Mouse (Mus musculus): ENCODE measurements around the gene 9630041A04Rik. TPM values are rescaled to one million over a fixed set of nuclear protein-coding genes. Genes with fewer than 3 reads are reported as not detected.

Gene 9630041A04Rik
- polyA plus RNA-seq (2017; shearing (Covaris generic)), result not detected

DNA sequence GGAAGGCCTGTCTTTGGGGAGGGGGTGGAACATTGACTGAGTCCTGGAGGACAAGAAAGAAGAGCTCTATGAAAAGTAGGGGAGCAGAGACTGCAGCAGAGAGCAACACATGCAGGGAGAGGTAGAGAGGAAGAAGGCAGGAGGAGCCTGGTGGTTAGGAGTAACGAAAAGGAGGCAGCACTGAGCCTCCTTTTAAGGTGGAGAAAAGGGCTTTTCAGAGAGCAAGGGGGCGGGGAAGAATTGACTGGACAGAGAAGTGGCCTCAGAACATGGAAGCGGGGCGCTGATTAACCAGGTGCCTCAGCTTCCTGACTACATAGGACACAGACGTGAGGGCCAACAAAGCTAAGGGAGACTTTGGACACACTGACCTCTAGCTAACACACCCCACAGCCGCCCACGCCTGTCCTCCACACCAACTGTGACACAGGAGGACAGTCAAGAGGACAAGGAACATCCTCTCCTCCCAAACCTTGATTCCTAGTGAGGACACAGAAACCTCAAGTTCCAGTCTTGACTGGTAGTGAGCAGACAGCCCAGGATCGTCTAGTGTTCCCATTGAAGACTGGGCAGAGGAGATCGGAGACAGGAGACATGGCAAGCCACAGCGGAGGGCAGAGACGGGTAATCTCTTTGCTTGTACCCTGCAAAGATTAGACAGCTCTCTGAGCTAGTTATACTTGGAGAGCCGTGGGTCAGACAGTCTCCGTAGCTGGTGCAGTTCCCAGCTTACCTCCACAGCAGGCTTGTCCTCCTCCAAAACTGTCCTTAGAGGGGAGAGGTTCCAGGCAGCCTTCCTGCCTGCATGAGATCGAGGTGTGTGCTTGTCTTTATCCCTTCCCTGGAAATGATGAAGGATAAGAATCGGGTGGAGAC is at the start of gene 9630041A04Rik:
Gene 9630041A04Rik (plus strand): TSS at position 246 of the 876 bp plus-strand sequence.
- no peak for ATAC-seq

DNA sequence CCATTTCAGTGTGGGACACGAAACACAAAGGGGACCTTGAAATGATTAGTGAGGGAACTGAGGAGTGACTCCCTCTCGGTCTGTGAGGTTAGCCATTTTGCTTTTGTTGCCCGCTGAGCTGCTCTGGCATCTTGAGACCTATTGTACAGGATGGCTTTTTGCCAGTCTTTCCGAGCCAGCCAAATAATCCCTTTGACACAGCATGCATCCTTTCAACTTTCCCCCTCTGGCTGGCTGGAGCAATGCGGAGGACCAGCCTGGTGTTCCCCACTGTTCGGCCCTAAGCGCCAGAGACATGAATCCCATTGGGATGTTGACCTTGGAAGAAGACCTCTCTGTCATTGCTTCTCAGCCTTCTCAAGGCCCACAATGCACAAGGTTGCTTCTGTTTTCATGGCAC is 37.7 kb upstream of the 9630041A04Rik start:
- no peak for ATAC-seq

DNA sequence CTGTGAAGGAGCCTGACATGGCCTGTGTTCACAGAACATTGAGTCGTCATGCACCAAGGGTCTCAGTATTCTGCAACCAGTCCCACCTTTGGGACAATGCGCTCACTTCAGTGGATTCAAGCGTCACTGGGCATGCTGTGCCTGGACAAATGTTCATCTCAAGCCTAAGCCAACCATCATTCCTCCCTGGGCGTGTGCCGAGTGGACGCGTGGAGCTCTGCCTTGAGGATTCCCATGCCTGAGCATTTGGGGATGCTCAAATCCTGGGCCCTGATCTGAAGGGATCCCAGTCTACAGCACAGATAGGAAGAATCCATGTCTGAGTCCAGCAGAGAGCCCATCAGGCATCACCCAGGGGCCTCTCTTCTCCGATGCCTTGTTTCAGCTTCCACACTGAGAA is 36.0 kb upstream of the 9630041A04Rik start:
- no peak for ATAC-seq

DNA sequence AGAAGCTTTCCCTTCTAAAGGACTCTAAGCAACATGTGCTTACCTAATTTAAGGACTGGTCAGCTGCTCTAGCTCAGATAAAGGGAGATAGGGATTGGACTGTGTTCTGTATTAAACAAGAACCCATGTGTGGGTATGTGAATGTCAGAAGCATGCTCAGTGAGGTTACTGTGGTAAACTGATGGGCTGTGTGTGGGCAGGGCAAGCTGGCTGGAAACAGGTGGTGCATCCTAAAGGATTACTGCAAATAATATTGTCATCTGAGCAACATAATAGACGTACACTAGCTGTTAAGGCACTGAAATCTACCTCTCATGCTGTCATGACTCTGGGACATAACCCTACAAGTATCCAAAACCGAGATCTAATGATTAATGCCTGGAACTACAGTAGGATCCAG is 28.0 kb upstream of the 9630041A04Rik start:
- no peak for ATAC-seq

DNA sequence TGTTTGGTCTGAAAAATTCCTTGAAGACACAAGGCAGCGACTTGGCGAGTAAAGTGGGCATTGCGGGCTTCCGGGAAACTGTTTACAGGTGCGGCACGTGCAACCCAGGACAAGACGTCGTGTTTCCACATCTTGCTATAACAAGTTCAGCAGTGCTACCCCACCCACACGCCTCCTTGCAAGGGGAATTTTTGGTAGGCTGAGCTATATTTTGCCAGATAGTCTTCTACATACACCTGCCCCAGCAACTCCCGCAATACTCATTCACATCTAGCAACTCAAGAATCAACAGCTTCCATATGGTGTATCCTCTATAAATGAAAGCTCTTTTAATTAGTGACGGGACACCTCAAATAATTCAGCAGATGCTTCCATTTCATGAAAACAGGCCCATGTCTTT is 20.5 kb upstream of the 9630041A04Rik start:
- no peak for ATAC-seq

DNA sequence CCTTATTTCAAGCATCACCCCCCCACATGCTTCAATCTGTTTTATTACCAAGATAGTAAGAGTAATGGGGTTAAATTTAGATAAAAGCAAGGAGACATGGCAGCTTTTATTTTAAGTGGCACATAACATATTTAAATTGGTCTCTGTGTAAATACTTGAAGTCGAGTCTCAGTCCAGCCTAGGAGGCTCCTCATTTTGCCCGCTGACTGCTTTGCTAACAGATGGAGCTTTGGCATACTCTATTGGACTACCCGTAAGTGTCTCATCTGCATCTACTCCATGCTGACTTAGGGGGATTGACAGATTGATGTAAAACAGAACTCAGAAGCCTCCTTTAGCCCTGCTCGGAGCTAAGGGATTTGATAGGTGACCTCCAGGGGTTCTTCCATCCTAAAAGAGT is 17.7 kb upstream of the 9630041A04Rik start:
- no peak for ATAC-seq

DNA sequence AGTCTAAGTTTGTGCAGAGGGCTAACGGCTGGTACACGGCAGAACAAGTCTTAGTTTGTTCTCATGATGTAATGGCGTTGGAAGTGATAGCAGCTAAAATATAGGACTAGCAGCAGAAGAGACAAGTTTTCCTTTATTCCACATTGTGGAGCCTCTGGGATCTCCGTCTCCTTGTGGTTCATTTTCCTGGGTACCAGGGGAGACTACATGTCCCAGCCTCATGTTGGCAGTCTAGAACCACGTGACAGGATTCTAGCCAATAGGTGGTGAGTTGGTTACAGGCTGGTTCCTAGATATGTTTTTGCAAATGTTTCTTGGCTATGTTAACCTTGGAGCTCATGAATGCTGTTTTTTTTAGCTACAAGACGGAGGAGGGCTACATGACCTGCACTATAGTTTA is 15.9 kb upstream of the 9630041A04Rik start:
- no peak for ATAC-seq

DNA sequence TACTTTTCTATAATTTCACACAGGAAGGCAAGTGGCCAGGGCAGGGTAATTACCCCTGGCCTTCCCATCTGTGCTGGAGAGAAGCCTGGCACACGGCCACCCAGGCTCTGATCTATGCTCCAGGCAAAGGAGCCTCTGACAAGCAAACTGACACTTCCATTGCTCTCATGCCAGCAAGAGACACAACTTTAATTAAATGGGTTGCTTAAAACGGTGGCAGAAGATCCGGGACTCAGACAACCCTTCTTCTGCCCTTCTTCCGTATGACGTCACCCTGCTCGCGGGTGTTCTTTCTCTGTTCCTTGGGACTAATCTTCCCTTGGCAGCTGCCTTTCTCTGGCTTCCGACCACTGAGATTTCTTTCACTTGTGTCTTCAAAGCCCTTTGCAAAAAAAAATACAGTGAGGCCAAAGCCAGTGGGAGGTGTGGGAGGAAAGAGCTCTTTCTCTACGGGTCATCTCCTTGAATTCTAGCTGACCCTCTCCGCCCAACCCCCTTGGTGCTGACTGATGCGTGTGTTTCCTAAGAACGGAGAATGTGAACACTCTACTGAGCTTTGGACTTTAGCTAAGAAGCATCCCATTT is 932 bp downstream of the 9630041A04Rik start:
- no peak for ATAC-seq

DNA sequence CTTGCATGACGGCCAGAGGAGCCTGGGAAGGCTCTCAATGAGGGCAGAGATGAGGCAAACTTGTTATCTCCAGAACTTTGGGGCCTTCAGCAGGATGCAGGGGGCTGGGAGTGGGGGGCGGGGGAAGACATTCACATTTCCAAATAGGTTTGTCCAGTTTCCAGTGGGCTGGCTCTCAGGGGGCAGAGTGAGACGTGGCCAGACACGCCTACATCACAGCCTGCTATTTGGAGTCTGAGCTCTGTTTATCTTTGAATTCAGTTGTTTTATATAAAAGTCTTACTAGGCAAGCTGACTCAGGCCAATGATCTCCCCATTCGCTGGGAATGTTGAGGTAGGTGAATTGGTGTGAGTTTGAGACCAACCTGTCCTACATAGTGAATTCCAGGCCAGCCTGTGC is 1.5 kb downstream of the 9630041A04Rik start:
- no peak for ATAC-seq

DNA sequence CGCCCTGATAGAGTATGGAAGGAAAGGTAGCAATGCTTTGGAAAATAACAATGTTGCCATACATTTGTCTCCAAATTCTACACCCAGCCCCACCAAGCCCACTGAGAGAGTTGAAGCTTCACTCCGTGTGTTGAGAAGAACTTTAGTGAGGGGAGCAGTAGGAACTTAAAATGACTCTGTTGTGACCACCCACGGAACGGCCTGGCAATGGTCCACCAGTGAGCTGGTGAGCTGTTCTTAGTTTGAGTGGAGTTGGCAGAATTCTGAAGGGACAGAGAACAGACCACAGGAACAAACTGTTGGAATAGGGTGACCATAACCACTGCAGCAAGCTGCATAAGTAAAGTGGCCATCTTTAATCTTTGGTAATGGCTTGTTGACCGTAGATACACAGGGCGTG is 7.0 kb downstream of the 9630041A04Rik start:
- ATAC-seq, result no peak

DNA sequence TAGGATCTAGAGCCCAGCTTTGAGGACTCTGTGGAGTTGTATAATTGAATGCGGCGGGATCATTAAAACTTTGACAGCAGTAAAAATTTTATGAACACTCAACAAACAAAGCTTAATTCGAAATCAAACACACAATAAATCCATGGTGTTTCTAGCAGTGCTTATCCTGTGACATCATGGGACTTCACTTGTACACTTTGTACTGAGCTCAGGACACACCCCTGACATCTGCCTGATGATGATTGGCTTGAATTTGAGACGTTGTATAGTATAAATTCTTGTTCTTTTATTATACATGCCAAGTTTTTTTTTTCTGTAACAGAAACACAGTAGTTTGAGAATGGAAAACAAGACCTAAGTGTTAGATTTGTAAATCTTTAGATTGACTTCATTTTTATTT is 8.4 kb downstream of the 9630041A04Rik start:
- no peak for ATAC-seq

DNA sequence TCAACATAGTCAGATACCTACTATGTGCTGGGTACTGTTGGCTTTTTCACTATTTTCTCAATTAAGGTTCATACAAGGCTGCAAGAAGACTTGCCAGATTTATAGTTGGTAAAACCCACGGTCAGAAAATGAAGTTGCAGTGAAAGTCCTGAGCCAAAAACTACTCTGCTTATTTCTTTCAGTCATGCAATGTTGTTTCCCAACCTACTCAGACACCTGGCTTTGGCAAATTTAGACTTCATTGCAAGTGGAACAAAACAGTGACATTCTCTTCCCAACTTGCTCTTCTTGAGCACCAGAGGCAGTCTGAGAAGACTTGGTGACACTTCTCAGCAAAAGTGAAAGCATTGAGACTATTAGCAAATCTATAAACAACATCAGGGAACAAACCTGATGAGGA is 13.7 kb downstream of the 9630041A04Rik start:
- ATAC-seq, result no peak

DNA sequence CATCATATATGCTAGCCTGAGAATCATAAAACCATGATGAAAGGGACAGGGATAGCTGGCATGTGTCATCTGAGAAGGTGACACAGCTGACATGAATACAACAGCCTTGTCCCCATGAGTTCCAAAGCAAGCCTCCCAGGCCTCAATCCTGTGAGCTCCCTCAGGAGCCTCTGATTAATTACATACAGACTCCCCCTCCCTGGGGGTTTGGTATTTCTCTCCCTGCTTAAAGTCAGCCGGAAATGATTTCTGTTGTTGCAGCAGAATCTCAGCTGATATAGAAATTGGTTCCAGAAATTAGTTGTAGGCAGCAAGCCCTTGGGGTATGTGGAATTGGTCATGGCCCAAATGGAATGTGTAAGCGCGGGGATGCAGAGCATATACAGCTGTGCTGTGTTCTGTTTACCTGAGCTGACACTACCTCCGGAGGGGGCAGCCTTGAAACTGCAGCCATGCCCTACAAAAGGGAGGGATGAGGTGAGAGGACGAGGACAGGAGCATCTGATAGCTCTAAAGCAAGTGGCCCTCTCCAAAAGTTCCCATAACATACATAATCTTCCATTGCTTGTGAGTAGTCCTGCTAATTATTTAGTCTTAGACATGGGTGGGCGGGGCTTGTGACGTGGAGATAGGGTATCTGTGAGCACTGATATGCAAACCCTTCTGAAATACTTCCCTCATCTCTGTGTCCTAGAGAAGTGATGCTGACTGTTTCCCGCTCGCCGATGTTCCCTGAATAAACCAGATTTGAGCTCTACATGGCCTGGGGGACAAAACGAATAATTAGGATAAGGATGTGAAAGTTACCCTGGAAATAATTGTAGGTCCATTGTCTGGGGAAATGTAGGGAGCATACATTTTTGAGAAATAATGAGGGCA is 15.7 kb downstream of the 9630041A04Rik start:
- no peak for ATAC-seq

DNA sequence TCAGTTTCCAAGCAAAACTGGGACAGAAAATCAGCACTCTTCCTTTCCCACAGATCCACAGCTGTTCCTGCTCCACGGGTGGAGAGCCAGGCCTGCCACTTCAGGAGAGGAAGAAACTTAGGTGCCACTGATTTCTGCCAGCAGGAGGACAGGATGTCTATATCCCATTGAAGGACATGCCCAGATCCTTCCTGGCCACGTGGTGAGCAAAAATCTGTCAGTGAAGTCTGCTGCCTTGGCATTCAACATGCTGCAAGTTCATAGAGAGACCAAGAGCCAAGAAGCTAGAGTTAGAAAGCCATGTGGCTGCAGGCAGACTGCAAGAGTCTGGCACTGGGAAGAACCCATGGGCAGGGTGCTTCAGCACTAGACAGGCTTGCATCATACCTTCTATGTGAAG is 21.7 kb downstream of the 9630041A04Rik start:
- ATAC-seq, result no peak

DNA sequence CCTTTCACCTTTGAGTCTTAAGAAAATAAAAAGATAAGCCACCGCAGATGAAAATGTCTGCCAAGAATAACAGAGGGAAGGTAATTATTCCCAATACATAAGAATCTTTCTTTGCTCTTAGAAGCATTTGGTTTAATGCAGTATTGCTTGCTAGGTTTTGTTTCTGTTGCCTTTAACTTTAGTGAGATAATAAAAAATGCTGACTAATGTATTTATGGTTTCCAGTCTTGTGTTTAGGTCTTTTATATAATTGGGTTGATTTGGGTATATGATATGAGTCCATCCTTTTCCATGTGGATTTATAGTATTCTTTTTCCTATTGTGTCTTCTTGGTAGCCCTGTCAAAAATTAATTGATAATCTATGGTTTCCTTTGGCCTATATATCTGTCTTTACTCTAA is 36.2 kb downstream of the 9630041A04Rik start:
- ATAC-seq, result no peak

DNA sequence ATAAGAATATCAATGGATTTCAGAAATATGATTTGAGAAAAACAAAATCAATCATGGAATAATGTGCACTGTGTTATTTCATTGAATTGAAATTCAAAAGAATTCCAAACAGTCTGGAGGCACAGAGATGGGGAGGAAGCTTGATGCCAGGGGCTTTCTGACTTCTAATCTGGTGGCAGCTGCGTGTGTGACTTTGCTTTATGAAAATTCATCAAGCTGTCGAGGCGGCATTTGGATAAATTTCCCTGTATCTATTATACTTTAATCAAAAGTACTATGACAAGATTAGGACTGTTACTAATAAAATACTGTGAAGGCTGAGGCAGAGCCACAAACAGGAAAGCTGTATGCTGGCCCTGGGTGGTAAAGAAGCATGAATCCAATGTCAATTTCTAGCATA is 41.8 kb downstream of the 9630041A04Rik start:
- ATAC-seq, result no peak

DNA sequence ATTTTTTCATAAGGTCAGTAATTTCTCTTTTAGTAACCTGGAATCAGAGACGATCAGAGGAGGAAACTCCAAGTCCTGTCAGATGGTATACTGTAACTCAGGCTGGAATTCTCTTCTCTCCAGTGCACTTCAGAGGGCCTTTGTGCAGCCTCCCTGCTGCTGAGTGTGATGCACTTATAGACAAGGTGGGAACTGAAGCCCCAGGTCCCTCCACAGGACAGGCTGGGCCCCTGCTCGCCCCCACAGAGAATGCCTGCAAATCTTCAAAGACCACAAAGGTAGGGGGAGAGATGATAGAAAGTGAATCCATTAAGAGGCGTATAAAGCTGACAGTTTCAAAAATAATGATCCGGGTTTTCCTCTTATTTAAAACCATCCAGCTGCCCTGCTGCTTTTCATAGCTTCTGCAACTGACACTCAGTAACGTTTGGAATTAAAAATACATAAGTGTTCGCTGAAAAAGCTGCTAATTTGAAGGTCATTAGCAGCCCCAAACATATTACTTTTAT is 46.2 kb downstream of the 9630041A04Rik start:
- ATAC-seq, result no peak

DNA sequence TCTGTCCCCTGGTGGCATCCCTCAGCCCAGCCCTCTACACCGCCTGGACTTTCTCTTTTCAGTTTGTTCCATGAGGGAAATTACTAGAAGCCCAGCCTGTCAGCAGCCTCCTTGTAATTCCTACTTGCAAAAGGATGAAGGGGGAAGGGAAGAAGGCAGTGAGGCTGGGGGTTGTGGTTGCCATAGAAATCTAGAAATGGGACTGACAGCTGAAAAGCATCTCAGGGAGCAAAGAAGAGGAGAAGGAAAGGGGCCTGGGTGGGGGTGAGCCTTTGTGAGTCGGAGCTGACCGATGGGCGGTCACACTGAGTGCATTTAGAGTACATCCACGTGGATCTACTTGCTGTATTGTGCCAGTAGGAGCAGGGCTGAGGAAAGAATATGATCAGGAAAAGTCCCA is 47.2 kb downstream of the 9630041A04Rik start:
- no peak for ATAC-seq

DNA sequence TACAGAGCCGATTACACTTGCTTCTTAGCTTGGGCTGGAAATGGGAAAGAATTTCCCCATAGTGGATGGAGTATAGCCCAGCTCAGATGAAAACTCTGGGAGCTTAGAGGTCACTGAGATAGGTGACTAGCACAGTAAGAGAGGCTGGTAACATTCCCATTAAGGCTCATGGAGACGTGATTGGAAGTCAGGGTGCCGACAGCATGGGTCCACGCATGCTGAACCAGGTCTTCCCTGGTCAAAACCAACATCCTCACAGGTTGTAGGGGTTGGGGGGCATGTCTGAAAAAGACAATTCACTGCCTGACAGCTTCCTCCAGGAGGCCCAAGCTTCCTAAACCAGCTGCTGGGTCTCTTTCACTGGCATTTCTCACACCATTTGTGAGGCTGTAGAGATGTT is 47.9 kb downstream of the 9630041A04Rik start:
- ATAC-seq, result no peak

DNA sequence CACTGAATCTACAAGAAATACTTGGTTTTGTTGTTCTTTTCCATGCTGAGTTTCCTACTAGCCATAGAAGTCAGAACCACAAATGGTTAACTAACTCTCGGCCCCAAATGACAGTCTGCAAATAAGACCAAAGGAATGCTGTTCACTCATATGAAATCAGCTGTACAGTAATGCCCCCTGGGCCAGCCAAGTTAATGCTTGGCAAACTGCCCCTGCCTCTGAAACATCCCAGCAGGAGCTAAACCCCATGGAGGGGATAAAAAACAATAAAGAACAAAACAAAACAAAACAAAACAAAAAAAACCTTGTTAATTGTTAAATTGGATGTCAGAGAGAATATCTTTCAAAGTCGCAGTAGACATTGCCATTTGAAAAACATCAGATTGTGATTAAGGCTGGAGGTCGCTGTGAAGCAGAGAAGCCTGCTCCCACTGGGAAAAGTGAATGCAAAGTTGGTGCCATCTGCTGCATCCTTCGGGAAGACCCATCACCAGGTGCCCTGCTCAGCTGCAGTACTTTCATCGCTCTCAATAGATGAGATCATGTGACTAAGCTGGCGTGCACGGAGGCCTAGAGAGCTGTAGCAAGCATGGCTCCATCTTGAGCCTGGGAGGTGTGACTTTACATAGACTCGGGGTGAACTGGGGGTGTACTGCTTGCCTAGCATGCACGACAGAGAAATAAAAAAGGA is 49.7 kb downstream of the 9630041A04Rik start:
- ATAC-seq, result no peak

DNA sequence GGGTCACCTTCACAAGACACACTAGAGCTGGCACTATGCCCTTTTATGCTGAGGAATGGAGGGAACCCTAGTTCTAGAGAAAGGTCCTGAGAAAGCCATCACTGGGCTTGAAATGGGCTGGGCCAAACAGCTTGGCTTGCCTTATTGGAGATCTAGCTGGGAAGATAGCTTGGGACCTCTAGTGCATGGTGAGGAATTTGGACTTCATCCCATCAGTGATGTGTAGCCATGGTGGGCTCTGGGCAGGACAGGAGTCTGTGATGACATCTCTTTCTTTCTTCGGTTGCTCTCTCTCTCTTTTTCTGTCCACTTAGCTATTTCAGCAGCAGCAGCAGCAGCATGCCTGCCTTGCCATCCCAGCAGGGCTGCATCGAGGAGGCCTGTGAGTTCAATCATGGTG is 53.4 kb downstream of the 9630041A04Rik start:
- ATAC-seq, result no peak

DNA sequence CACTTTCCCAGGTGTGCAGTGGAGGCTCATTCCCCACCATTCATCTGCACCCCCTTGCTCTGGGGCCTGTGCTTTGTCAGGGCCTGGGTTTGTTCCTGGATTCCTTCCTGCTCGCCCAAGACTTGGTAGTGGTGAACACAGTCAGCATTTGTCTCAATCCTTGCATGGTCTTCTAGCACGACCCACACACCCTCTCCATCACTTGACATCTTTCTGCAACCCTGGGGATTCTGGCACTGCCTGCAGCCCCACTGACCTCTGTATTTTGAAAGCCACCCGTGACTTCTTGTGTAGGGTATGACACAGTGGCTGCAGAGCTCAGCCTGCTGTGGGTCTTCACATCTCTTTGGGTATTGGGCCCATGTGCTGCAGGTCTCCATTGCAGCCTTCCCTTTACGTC is 57.1 kb downstream of the 9630041A04Rik start:
- no peak for ATAC-seq

DNA sequence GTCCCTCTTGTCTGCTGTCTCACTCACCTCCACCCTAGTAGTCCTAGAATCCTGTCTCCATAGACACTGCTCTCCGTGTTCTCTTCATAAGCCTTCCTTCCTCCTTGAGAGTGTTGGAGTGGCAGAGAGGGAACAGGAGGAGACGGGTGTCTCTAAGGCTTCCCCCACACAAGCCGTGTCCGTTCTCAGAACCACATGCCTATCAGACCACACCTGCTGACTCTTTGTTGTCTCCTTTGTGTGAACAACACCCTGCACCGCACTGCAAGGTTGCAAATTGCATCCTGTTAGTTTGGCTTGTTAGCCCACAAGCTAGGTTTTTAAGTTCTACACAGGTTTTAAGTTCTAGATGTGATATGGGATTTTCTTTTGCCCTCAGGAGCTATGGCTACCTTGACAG is 57.7 kb downstream of the 9630041A04Rik start:
- ATAC-seq, result no peak

All from CD4-positive, CD25-positive, alpha-beta regulatory T cell, adult 4 months (primary cell).